Mouse (Mus musculus): Measurements from ENCODE around the gene Foxo3. TPM values are rescaled to one million over a fixed set of nuclear protein-coding genes. Genes with fewer than 3 reads are reported as not detected.

Gene Foxo3
- polyA plus RNA-seq, 1 experiment from 2014 or later = 9.0 TPM

DNA sequence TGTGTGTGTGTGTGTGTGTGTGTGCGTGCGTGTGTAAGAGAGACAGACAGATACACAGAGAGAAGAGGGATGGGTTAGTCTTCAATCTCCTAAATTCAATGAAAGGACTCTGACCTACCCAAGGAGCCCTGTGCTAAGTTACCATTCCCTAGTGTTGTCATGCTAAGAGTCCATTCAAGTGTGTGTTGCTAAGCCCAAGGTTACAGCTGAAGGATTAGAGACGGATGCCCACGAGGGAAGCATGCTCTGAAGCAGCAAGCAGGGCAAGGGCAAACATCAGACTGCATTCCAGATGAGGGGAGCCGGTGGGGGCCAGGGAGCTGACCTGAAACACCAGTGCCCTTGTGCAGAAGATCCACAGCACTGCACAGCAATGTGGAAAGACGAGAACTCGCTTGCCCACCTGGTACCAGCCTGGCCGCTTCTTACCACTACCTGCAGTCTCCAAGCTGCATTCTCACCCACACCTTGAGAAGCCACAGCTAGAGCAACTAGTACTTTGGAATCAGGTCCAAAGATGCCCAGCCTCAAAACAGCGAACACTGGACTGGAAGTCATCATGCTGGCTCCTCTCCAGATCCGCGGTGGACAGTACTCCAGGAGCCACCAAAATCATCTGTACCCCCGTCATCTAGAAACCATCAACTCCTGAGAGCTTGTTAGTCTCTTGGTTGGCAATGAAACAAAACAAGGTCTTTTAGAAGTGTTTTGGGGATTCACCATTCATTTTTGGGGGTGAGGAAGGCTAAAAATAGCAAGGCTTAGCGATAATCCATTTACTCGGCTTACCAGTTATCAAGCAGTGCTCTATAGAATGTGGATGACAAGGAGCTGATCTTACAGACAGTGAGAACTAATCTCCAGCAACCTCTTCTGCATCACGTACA lies 37.4 kb downstream of the Foxo3 start:
- Histone ChIP-seq H3K9ac (no peak overlapping the region), H3K27ac (ENCODE audit: low read depth) (no peak overlapping the region), H3K36me3 (ENCODE audit: insufficient read depth) (no peaks in the 10 kb centered on the region), H3K4me2 (no peak overlapping the region), H3K4me1 (ENCODE audit: insufficient read depth) (peaks cover 4% of the 10 kb centered on the region), H3K27me3 (ENCODE audit: insufficient read depth, low read length) (no peaks in the 10 kb centered on the region), H3K4me3 (ENCODE audit: low read depth, low read length) (no peak overlapping the region), H3K9me3 (ENCODE audit: low read depth, low read length) (no peaks in the 10 kb centered on the region)
- peak; percentile 28; the same call in 1 of the 2 replicates for ATAC-seq (ENCODE audit: insufficient read depth)
- 73% methylated on average over 15 of the region's 15 CpGs for WGBS
- no peak for DNase-seq
- TF ChIP-seq CTCF (IDR thresholded peaks at IDR 0.05; ENCODE audit: low read depth) = no peak

DNA sequence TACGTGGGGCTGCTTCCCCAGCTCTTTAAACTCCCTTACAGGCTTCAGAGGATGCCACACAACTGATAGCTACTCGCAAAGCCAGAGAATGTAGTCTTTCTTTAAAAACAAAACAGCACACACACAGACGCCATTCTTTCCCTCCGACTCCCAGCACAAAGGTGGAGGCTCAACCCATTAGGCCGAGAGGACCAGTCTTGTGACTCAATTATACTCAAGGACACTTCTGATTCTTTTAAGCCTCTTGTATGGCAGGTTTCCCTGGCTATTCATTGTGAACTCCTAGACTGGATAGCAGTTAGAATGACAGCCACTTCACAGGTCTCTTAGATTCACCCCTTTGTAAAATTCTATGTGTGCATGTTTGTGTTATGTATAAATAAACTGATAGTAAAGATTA lies 38.3 kb downstream of the Foxo3 start:
- ATAC-seq (ENCODE audit: insufficient read depth) (no peak), DNase-seq (peak; percentile 37)
- peaks cover 4% of the 10 kb centered on the region for H3K4me1 ChIP-seq (ENCODE audit: insufficient read depth)
- no peaks in the 10 kb centered on the region for H3K36me3 ChIP-seq (ENCODE audit: insufficient read depth)
- no peak for TF ChIP-seq CTCF (IDR thresholded peaks at IDR 0.05; ENCODE audit: low read depth)
- H3K9me3 ChIP-seq (ENCODE audit: low read depth, low read length) = no peaks in the 10 kb centered on the region
- H3K27me3 ChIP-seq (ENCODE audit: insufficient read depth, low read length) = no peaks in the 10 kb centered on the region
- no peak overlapping the region for H3K27ac ChIP-seq (ENCODE audit: low read depth)
- WGBS = 54% methylated on average over 5 of the region's 5 CpGs
- H3K4me3 ChIP-seq (ENCODE audit: low read depth, low read length) = no peak overlapping the region
- H3K9ac ChIP-seq = no peak overlapping the region
- no peak overlapping the region for H3K4me2 ChIP-seq

DNA sequence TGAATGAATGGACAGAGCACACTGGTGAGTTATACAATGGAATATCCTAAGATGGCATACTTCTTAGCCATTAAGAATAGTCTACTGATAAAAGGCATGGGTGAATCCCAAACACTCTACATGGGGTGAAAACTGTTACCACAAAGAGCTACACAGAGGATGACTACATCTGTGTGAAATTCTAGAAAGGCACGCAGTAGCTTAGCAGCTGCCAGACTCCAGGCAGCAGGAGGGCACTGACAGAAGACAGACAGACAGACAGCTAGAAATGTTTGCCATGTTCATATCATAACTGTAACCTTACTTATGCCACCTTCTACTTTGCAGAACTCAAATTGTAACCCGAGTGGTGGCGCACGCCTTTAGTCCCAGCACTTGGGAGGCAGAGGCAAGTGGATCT lies 39.0 kb downstream of the Foxo3 start:
- no peak for ATAC-seq (ENCODE audit: insufficient read depth)
- no peak for DNase-seq
- WGBS = 85% methylated on average over 4 of the region's 4 CpGs
- no peak overlapping the region for H3K4me2 ChIP-seq
- H3K4me3 ChIP-seq (ENCODE audit: low read depth, low read length) = no peak overlapping the region
- H3K9ac ChIP-seq = no peak overlapping the region
- H3K36me3 ChIP-seq (ENCODE audit: insufficient read depth) = no peaks in the 10 kb centered on the region
- H3K4me1 ChIP-seq (ENCODE audit: insufficient read depth) = peaks cover 4% of the 10 kb centered on the region
- no peak overlapping the region for H3K27ac ChIP-seq (ENCODE audit: low read depth)
- no peaks in the 10 kb centered on the region for H3K27me3 ChIP-seq (ENCODE audit: insufficient read depth, low read length)
- no peak for TF ChIP-seq CTCF (IDR thresholded peaks at IDR 0.05; ENCODE audit: low read depth)
- H3K9me3 ChIP-seq (ENCODE audit: low read depth, low read length) = no peaks in the 10 kb centered on the region

DNA sequence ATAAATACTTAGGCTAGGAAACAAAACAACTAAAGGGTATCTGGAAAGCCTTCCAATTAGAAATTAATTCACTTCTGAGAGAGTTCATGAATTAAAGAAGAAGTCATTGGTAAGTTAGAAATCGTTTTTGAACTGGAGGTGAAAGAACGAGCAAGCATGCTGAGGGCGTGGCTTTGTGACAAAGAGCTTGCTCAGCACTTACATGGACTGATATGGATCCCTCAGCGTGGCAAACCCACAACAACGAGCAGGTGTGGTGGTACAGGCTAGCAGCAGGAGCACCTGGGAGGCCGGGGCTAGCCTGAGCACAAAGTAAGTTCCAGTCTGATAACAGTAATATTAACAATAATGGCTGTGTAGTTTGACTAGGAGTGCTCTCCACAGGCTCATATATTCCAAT lies 41.2 kb downstream of the Foxo3 start:
- Histone ChIP-seq H3K9ac (no peak overlapping the region), H3K4me3 (ENCODE audit: low read depth, low read length) (no peak overlapping the region), H3K4me2 (no peak overlapping the region), H3K27me3 (ENCODE audit: insufficient read depth, low read length) (no peaks in the 10 kb centered on the region), H3K27ac (ENCODE audit: low read depth) (no peak overlapping the region), H3K9me3 (ENCODE audit: low read depth, low read length) (no peaks in the 10 kb centered on the region), H3K4me1 (ENCODE audit: insufficient read depth) (peaks cover 4% of the 10 kb centered on the region), H3K36me3 (ENCODE audit: insufficient read depth) (no peaks in the 10 kb centered on the region)
- 77% methylated on average over 6 of the region's 6 CpGs for WGBS
- ATAC-seq (ENCODE audit: insufficient read depth) (no peak), DNase-seq (no peak)
- no peak for TF ChIP-seq CTCF (IDR thresholded peaks at IDR 0.05; ENCODE audit: low read depth)

DNA sequence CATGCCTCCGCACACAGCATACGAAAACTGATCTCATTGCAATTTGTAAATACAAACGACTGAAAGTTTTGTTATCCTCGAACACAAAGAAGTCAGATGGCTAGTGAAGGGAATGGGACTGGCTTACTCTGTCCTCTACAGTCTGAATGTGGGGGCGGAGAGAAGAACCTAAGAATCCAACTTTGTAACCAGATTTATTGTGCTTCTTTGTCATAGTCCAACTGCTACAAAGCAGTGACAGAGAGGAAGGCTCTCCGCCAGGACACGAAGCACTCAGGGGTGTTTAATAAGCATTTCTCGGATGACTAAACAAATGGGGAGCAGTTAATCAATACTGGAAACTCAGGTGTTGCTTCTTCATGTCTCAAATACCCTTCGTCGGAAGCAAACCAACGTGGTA lies 43.6 kb downstream of the Foxo3 start:
- H3K4me3 ChIP-seq (ENCODE audit: low read depth, low read length) = no peak overlapping the region
- TF ChIP-seq CTCF (IDR thresholded peaks at IDR 0.05; ENCODE audit: low read depth) = no peak
- WGBS = 79% methylated on average over 11 of the region's 11 CpGs

DNA sequence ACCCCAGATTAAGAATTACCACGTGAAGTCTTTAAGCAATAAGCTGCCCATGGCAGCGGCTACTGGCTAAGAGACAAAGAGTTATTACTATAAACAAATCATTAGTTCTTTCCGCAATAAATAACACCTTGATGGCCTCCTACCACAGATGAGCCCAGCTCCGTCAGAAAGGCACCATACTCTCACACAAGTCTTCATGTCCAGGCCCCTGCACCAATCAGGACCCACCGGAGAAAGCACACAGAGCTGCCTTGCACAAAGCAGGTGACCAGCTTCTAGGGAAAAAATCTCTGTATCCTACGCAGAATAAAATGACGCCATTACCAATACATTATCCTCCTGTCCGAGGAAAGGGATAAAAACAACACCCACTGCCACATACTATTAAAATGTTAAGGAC lies 44.7 kb downstream of the Foxo3 start:
- no peaks in the 10 kb centered on the region for H3K9me3 ChIP-seq (ENCODE audit: low read depth, low read length)
- H3K4me3 ChIP-seq (ENCODE audit: low read depth, low read length) = no peak overlapping the region
- TF ChIP-seq CTCF (IDR thresholded peaks at IDR 0.05; ENCODE audit: low read depth) = no peak
- no peaks in the 10 kb centered on the region for H3K4me1 ChIP-seq (ENCODE audit: insufficient read depth)
- H3K27me3 ChIP-seq (ENCODE audit: insufficient read depth, low read length) = no peaks in the 10 kb centered on the region
- H3K4me2 ChIP-seq = no peak overlapping the region
- WGBS = 80% methylated on average over 8 of the region's 8 CpGs
- H3K27ac ChIP-seq (ENCODE audit: low read depth) = no peak overlapping the region
- H3K36me3 ChIP-seq (ENCODE audit: insufficient read depth) = no peaks in the 10 kb centered on the region
- DNase-seq (no peak), ATAC-seq (ENCODE audit: insufficient read depth) (no peak)
- H3K9ac ChIP-seq = no peak overlapping the region

More for the DNA sequence above, 43.6 kb downstream of the Foxo3 start:
- no peak for ATAC-seq (ENCODE audit: insufficient read depth)
- no peak overlapping the region for H3K27ac ChIP-seq (ENCODE audit: low read depth)
- no peaks in the 10 kb centered on the region for H3K9me3 ChIP-seq (ENCODE audit: low read depth, low read length)
- no peaks in the 10 kb centered on the region for H3K4me1 ChIP-seq (ENCODE audit: insufficient read depth)
- no peak overlapping the region for H3K9ac ChIP-seq
- no peak for DNase-seq
- H3K27me3 ChIP-seq (ENCODE audit: insufficient read depth, low read length) = no peaks in the 10 kb centered on the region
- no peaks in the 10 kb centered on the region for H3K36me3 ChIP-seq (ENCODE audit: insufficient read depth)
- H3K4me2 ChIP-seq = no peak overlapping the region

DNA sequence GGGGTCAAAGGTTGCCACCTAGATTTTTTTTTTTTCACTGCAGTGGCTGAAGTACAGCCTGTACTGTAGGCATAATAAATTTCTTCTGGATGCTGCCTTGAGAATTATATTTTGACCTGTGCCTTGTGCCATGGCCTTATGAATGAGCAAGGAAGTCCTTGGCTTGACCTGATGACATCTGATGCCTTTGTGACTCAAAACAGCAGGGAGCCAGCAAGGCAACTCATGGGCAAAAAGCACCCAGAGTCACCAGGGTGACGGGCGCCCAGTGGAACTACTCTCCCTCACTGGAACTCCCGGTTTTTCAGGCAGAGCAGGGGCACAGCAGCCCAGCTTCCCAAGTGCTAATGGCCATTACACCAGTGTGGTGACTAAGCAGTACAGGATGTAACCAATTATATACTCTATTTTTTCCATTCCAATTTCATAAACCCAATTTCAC lies 45.4 kb downstream of the Foxo3 start:
- DNase-seq (no peak), ATAC-seq (ENCODE audit: insufficient read depth) (no peak)
- no peaks in the 10 kb centered on the region for H3K4me1 ChIP-seq (ENCODE audit: insufficient read depth)
- H3K4me3 ChIP-seq (ENCODE audit: low read depth, low read length) = no peak overlapping the region
- H3K27ac ChIP-seq (ENCODE audit: low read depth) = no peak overlapping the region
- H3K27me3 ChIP-seq (ENCODE audit: insufficient read depth, low read length) = no peaks in the 10 kb centered on the region
- no peaks in the 10 kb centered on the region for H3K9me3 ChIP-seq (ENCODE audit: low read depth, low read length)
- no peak overlapping the region for H3K4me2 ChIP-seq
- TF ChIP-seq CTCF (IDR thresholded peaks at IDR 0.05; ENCODE audit: low read depth) = no peak
- 83% methylated on average over 3 of the region's 3 CpGs for WGBS
- H3K9ac ChIP-seq = no peak overlapping the region
- 0 out of 2 replicates have a peak, but pooled peaks cover 6% of the 10 kb centered on the region for H3K36me3 ChIP-seq (ENCODE audit: insufficient read depth)

Measured in lung, embryonic 14.5 days (tissue).